Mouse (Mus musculus) olfactory bulb, adult 2 months (tissue): ENCODE data around the gene Wwc2.

Source experiments
- CTCF ChIP-seq: fragments of 200-500 bp; IDR thresholded peaks from 2 replicates; pipeline ENCODE4 v1.5.1; 2012; ENCODE audit warnings: low read depth, mild to moderate bottlenecking, low read length, moderate library complexity; ENCODE audit not compliant: insufficient read depth
- POLR2A ChIP-seq: fragments of 200-500 bp; IDR thresholded peaks from 2 replicates; pipeline ENCODE4 v1.6.1; 2012; ENCODE audit warnings: mild to moderate bottlenecking, low read depth, low read length, moderate library complexity; ENCODE audit not compliant: insufficient read depth

- TF ChIP-seq POLR2A (no peak), CTCF (no peak)
Measured at GRCm38 (mm10) chr8:48008936-48009335, 18.2 kb upstream of the Wwc2 start.
